8 mouse cellular contexts compared by ENCODE assay signal in the genomic region with DNA sequence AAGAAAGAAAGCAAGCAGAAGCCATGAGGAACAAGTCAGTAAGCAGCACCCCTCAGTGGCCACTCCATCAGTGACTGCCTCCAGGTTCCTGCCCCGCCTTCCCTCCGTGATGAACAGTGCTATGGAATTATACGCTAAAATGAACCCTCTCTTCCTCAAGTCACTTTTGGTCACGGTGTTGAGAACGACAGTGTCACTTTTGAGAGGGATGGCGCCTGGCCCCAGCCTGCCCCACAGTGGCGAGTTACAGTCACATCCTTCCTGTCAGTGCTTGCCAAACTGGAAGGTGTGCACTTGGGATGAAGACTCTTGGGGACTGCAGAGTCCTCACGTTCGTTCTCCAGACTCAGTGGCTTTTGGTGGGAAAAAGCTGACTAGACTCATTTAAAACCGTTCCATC. TPM values are rescaled to one million over a fixed set of nuclear protein-coding genes. Genes with fewer than 3 reads are reported as not detected.
DNase-seq lines count a peak whose midpoint lies in the region; ATAC-seq and TF ChIP-seq lines count a peak whose summit lies in the region.

No protein-coding gene starts in this region.

- H3K79me3 ChIP-seq in C2C12 (ENCODE audit: low read depth): no peaks in the 10 kb centered on the region

- no peaks in the 10 kb centered on the region for H3K79me2 ChIP-seq in C2C12 (ENCODE audit: control insufficient read depth, insufficient read depth)

- H3K9ac ChIP-seq in lung, embryonic 16.5 days (ENCODE audit: low read length): no peak overlapping the region

- H3K27ac ChIP-seq in lung, embryonic 16.5 days (ENCODE audit: low read length): no peak overlapping the region

- H3K27me3 ChIP-seq in C2C12 (ENCODE audit: control insufficient read depth, insufficient read depth, insufficient read length): no peaks in the 10 kb centered on the region
- H3K27me3 ChIP-seq in lung, embryonic 16.5 days (ENCODE audit: control insufficient read depth, insufficient read depth, low read depth, low read length): no peaks in the 10 kb centered on the region

- ATAC-seq in lung, embryonic 16.5 days (ENCODE audit: low read depth): peak; percentile 32; the same call in 1 of the 2 replicates

- peaks cover 18% of the 10 kb centered on the region for H3K36me3 ChIP-seq in C2C12 (ENCODE audit: control insufficient read depth, insufficient read depth)
- H3K36me3 ChIP-seq in lung, embryonic 16.5 days (ENCODE audit: control insufficient read depth, insufficient read depth, low read length): no peaks in the 10 kb centered on the region

- DNase-seq in heart, adult 11 months: peak; percentile 92
- no peak for DNase-seq in heart, adult 8-10 months (ENCODE audit: low spot score)
- peak; percentile 28 to 57 for DNase-seq in adrenal gland, postnatal 36 days
- DNase-seq in layer of hippocampus, adult 9-10 months (ENCODE audit: low spot score): no peak
- DNase-seq in layer of hippocampus, postnatal 14 days (ENCODE audit: low spot score in 2 of 2): no peak
- no peak for DNase-seq in layer of hippocampus, postnatal 36 days

- WGBS in lung, embryonic 16.5 days: 36% methylated on average over 10 of the region's 10 CpGs

- H3K4me2 ChIP-seq in lung, embryonic 16.5 days (ENCODE audit: low read depth, low read length): no peak overlapping the region

- peak; percentile 21 for TF ChIP-seq CTCF in C2C12 (IDR thresholded peaks at IDR 0.05; ENCODE audit: control insufficient read depth, insufficient read depth, insufficient read length)

- no peak overlapping the region for H3ac ChIP-seq in C2C12 (ENCODE audit: control insufficient read depth, insufficient read length, low read depth)

- H3K4me1 ChIP-seq in lung, embryonic 16.5 days (replicated peaks; ENCODE audit: control insufficient read depth, insufficient read depth, low read length): no peaks in the 10 kb centered on the region

- H3K4me3 ChIP-seq in C2C12 (ENCODE audit: insufficient read depth, poor library complexity, severe bottlenecking): no peak overlapping the region
- H3K4me3 ChIP-seq in lung, embryonic 16.5 days (ENCODE audit: low read length): no peak overlapping the region

- no peaks in the 10 kb centered on the region for H3K9me3 ChIP-seq in lung, embryonic 16.5 days (ENCODE audit: control insufficient read depth, low read length)

TF ChIP-seq in C2C12, 6 proteins besides CTCF, POLR2A, EP300 and RAD21:
- no peak for TF ChIP-seq USF1 (IDR thresholded peaks at IDR 0.05; ENCODE audit: low read depth)
- no peak for TF ChIP-seq MYOD1 (IDR thresholded peaks at IDR 0.05; ENCODE audit: control insufficient read depth, insufficient read length, low read depth)
- TF ChIP-seq FOSL1 (IDR thresholded peaks at IDR 0.05; ENCODE audit: insufficient read depth, low read length, poor library complexity, severe bottlenecking): no peak
- TF ChIP-seq MYOG (IDR thresholded peaks at IDR 0.05; ENCODE audit: control insufficient read depth, extremely low read depth, insufficient read length): no peak
- no peak for TF ChIP-seq CEBPB (IDR thresholded peaks at IDR 0.05; ENCODE audit: low read depth)

RNA-seq across cellular contexts. Expression of gene Batf, which starts 39.1 kb away (rescaled TPM):
- 1 to 10 TPM in 1 of 4 experiments, under 1 TPM in 3; 0.38 to 1.1 (median 0.91) TPM for total RNA-seq in heart, adult 8-10 months (2022)
- polyA plus RNA-seq in C2C12 (2012; fragmentation: generic; extraction: Trizol): 0.06 TPM
- total RNA-seq in adrenal gland, postnatal 36 days (2021): under 1 TPM; 0.59 to 0.86 TPM
- polyA plus RNA-seq in lung, embryonic 16.5 days (2015; fragmentation: Nextera tagmentation; extraction: Ambion mirVana): 5.4 and 5.7 TPM in 2 replicates
- under 1 TPM; 0.46 to 0.55 TPM for total RNA-seq in layer of hippocampus, postnatal 14 days (2021)
- total RNA-seq in layer of hippocampus, postnatal 36 days (2021): under 1 TPM in 1 of 2 experiments, not detected in 1; 0.96 TPM

RNA-seq across cellular contexts. Expression of gene Jdp2, which starts 48.5 kb away (rescaled TPM):
- 1 to 10 TPM; 6.5 to 9.2 (median 7.9) TPM for total RNA-seq in heart, adult 8-10 months (2022)
- 86.8 TPM for polyA plus RNA-seq in C2C12 (2012; fragmentation: generic; extraction: Trizol)
- total RNA-seq in adrenal gland, postnatal 36 days (2021): 10 to 100 TPM; 15.5 to 21.1 TPM
- polyA plus RNA-seq in lung, embryonic 16.5 days (2015; fragmentation: Nextera tagmentation; extraction: Ambion mirVana): 0.49 and 0.87 TPM in 2 replicates
- 10 to 100 TPM; 29.4 to 34.1 TPM for total RNA-seq in layer of hippocampus, postnatal 14 days (2021)
- 10 to 100 TPM; 43.8 to 45.1 TPM for total RNA-seq in layer of hippocampus, postnatal 36 days (2021)

Comparison
In these comparisons a context has a peak if more than half of its experiments do, and no peak if none do; other contexts are left out.
1. DNase-seq: peak in heart, adult 11 months (single experiment) and adrenal gland, postnatal 36 days (2 of 2); none in heart, adult 8-10 months (single experiment), layer of hippocampus, adult 9-10 months (single experiment), layer of hippocampus, postnatal 14 days (0 of 2) and layer of hippocampus, postnatal 36 days (0 of 2).